Comparison of ENCODE assay signal across 9 mouse cellular contexts in genomic region chr6:60950415-60950814, GRCm38 (mm10). TPM values are rescaled to one million over a fixed set of nuclear protein-coding genes. Genes with fewer than 3 reads are reported as not detected.
DNase-seq lines count a peak whose midpoint lies in the region; ATAC-seq and TF ChIP-seq lines count a peak whose summit lies in the region.
"Had no signal": no experiment of that assay in that cellular context is flagged by ENCODE, and none has a peak within 500 bp of the region (broad histone marks: within the 10 kb centered on the region; RNA-seq: fewer than 3 reads in every experiment).

No protein-coding gene starts in this region.

- no peak overlapping the region for H3K27ac ChIP-seq in embryonic fibroblast, embryonic 13.5 days (ENCODE audit: insufficient read depth, low read length)
- H3K27ac ChIP-seq: limb, embryonic 12.5 days had no signal

- intact Hi-C loops in heart, postnatal 10 days (cut with DNase I) = loop anchor here (2.0 to 5.0 kb wide), 2 partner anchors 268 to 396 kb away; no protein-coding TSS in a partner anchor
- intact Hi-C loops in heart, postnatal 25 days (cut with DNase I) = no loop called here

- TF ChIP-seq POLR2A in embryonic fibroblast, embryonic 13.5 days (IDR thresholded peaks at IDR 0.05; ENCODE audit: low read depth, low read length) = no peak

- H3K4me1 ChIP-seq in embryonic fibroblast, embryonic 13.5 days (ENCODE audit: control insufficient read depth, insufficient read depth, low read length) = no peaks in the 10 kb centered on the region
- H3K4me1 ChIP-seq: limb, embryonic 12.5 days had no signal

- TF ChIP-seq CTCF in embryonic fibroblast, embryonic 13.5 days (IDR thresholded peaks at IDR 0.05; ENCODE audit: borderline replicate concordance, insufficient read depth, low read length) = peak; percentile 55; the same call in 1 of the 2 replicates

- DNase-seq in heart, postnatal 10 days = peak; percentile 27 to 38
- DNase-seq in heart, postnatal 25 days (ENCODE audit: low spot score) = no peak
- DNase-seq in B cell, adult 2 months = peak; percentile 7 to 22
- DNase-seq in brain, adult 2 months (ENCODE audit: low read depth, low spot score) = peak; percentile 63
- DNase-seq in left cerebral cortex, adult 18-20 months (ENCODE audit: low spot score in 2 of 2) = peak; percentile 56
- peak; percentile 34 for DNase-seq in mesoderm, embryonic 11.5 days (ENCODE audit: low read depth, low spot score)

- no peak for ATAC-seq in megakaryocyte, adult 5-6 weeks (ENCODE audit: poor library complexity, severe bottlenecking)

- no peak overlapping the region for H3K4me3 ChIP-seq in embryonic fibroblast, embryonic 13.5 days (ENCODE audit: insufficient read depth, low read length)
- H3K4me3 ChIP-seq: limb, embryonic 12.5 days had no signal

RNA-seq across cellular contexts. Expression of gene Mmrn1, which starts 25.6 kb away (rescaled TPM):
- total RNA-seq in heart, postnatal 10 days (2021) = 1 to 10 TPM; 2.1 to 3.2 TPM
- total RNA-seq in heart, postnatal 25 days (2021) = 1 to 10 TPM; 5.8 to 6.5 TPM
- not detected in 2 replicates for polyA plus RNA-seq in embryonic fibroblast, embryonic 13.5 days (2011; ENCODE audit: insufficient read length, low read depth, missing spikeins)
- total RNA-seq in left cerebral cortex, adult 18-20 months (2021) = not detected
- total RNA-seq in megakaryocyte, adult 5-6 weeks (2015) = not detected in 2 replicates
- not detected in 2 replicates for total RNA-seq in megakaryocyte, adult 5-6 weeks (2017)
